In the genomic region with DNA sequence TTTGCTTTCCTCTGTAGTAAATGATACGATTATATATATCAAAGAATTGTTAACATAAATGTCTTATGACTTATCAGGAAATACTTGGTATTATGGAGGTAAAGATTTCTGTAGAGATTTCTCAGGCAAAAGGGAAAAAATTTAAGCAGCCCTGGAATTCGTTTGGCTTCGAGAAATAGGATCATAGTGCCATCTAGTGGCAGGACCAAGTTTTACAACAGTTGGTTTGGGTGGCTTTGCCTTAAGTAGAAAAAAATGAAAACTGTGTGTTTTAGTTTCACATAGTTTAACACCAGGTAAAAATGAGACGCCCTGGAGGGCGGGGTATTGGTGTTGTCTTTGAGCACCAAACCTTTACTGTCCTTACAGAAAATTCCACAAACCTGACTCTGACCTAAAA, we compare ENCODE assay signal across 8 mouse cellular contexts. TPM values are rescaled to one million over a fixed set of nuclear protein-coding genes. Genes with fewer than 3 reads are reported as not detected.
DNase-seq lines count a peak whose midpoint lies in the region; ATAC-seq lines count a peak whose summit lies in the region.

No protein-coding gene starts in this region.

- ATAC-seq in cerebellum, adult (ENCODE audit: insufficient number of reproducible peaks, low FRiP score, low TSS enrichment), result no peak

- peak; percentile 65 to 67 for DNase-seq in cerebellum, adult 18-20 months
- peak; percentile 68 for DNase-seq in urinary bladder, postnatal 14 days (ENCODE audit: low spot score)
- no peak for DNase-seq in urinary bladder, adult 2 months (ENCODE audit: low spot score)
- DNase-seq in embryo, embryonic 11.5 days (ENCODE audit: low read depth, low spot score), result peak; percentile 61
- DNase-seq in hindlimb bud, embryonic 11.5 days (ENCODE audit: extremely low spot score, low read depth, low spot score), result peak; percentile 87
- peak; percentile 26 to 47 for DNase-seq in lung, adult 18-20 months
- peak; percentile 57 for DNase-seq in skeletal muscle tissue, adult 2 months (ENCODE audit: low read depth, low spot score)

RNA-seq across cellular contexts. Expression of a gene that starts 22.2 kb away (rescaled TPM):
- 0.01 and 0.06 TPM in 2 replicates for polyA plus RNA-seq in urinary bladder, adult 2 months (2012; rRNA removed)

RNA-seq across cellular contexts. Expression of a gene that starts 50.6 kb away (rescaled TPM):
- 67.9 and 68.3 TPM in 2 replicates for polyA plus RNA-seq in urinary bladder, adult 2 months (2012; rRNA removed)
